Mouse (Mus musculus) brain, embryonic 14.5 days (tissue): ENCODE measurements around the gene Cep68.

Experiments
- CTCF ChIP-seq: fragments of 200-500 bp; IDR thresholded peaks from 2 replicates; pipeline ENCODE4 v1.5.1; 2012; ENCODE audit warnings: inconsistent platforms, mild to moderate bottlenecking, moderate library complexity, borderline replicate concordance; ENCODE audit not compliant: insufficient read depth, insufficient read length; ENCODE audit errors: extremely low read depth
- POLR2A ChIP-seq: fragments of 200-500 bp; IDR thresholded peaks from 2 replicates; pipeline ENCODE4 v1.6.1; 2012; ENCODE audit warnings: mild to moderate bottlenecking, inconsistent platforms, borderline replicate concordance; ENCODE audit not compliant: poor library complexity, insufficient read depth, insufficient read length, severe bottlenecking; ENCODE audit errors: extremely low read depth

DNA sequence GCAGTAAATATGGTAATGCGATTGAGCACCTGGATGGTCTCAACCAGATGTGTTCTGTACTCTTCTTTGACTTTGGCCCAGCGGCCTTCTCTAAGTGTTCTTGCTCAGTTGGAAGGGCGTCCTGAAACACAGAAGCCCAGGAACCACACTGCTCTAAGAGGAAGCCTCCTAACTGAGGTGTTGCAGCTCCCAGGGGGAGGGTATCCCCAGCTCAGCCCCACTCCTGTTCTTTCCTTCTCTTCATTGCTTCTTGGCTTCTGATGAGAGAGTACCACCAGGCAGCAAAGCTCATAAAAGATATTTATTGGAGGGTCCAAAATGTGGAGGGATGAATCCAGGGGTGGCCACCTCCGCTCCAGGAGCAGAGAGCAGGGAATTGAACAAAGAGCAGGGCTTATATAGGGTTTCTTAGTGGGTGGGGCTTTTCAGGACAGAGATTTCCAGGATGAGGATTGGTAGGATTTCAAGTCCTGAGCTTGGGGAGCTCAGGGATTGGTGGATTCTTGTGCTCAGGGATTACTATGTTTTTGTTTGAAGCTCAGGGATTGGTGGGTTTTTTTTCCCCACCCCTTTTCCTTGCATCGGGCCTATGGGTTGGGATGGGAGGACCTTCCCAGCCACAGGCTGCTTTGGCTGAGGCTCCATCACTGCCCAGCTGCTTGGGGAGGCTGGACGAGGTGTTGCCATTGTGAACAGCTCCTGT lies 1.4 kb upstream of the Cep68 start:
- TF ChIP-seq CTCF (no peak), POLR2A (no peak)
